Mouse (Mus musculus): ENCODE data around the gene Zfp108. TPM values are rescaled to one million over a fixed set of nuclear protein-coding genes. Genes with fewer than 3 reads are reported as not detected.
A peak's percentile ranks its signal among the peaks of the same experiment; 100 is the strongest.

Gene Zfp108
- polyA plus RNA-seq, 1 experiment from 2014 or later = 3.2 TPM

DNA sequence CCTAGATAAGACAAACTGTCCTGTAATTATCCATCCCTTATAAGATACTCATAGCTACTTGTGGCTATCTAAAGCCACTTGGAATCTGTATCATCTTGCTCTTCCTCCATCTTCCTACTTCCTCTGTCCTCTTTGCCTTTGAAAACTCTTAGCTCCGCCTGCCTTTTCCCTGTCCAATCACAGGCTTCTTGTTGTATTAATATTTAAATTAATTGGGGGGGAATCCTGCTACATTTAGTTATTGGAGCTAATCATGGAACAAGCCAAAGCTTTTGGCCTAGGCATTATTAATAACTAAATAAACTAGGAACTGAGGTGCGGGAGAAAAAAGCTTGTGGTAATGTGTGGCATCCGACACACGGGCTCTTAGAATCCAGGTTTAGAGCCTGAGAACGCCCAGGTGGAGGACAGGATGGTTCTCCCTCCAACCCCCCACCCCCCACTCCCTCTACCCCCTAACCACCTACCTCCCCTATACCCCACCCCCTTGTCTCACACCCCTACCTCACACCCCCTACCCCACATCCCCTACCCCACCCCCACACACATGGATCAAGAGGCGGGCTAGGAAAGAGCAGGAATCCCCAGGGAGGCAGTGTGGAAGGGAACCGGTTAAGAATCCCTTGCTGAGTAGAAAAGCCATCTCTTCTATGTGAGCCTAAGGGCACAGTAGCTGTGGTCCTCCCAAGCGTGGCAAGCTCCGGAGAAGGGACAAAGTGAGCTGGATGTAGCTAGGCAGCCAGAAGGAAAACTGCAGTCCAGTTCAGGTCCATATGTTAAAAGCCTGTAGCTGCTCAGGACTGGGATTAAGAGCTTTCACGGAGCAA is 25.6 kb downstream of the Zfp108 start:
- Histone ChIP-seq H3K4me2 (ENCODE audit: low read length) (no peak overlapping the region), H3K4me3 (replicated peaks; ENCODE audit: low read depth, low read length) (no peak overlapping the region), H3K4me1 (replicated peaks; ENCODE audit: insufficient read depth, low read length) (no peaks in the 10 kb centered on the region), H3K27ac (no peak overlapping the region), H3K27me3 (ENCODE audit: insufficient read depth, low read length) (no peaks in the 10 kb centered on the region), H3K9ac (ENCODE audit: low read depth, low read length) (no peak overlapping the region), H3K36me3 (ENCODE audit: insufficient read depth, low read length) (0 out of 2 replicates have a peak, but pooled peaks cover 4% of the 10 kb centered on the region), H3K9me3 (replicated peaks; ENCODE audit: low read length) (no peaks in the 10 kb centered on the region)
- 0 out of 2 replicates have a peak, but pooled peaks have one; percentile 29 for ATAC-seq (replicated peaks; ENCODE audit: low FRiP score, low read depth)
- DNase-seq (ENCODE audit: low spot score) = no peak
- no peak for TF ChIP-seq CTCF (IDR thresholded peaks at IDR 0.05; ENCODE audit: low read depth)
- 61% methylated on average over 10 of the region's 10 CpGs for WGBS

DNA sequence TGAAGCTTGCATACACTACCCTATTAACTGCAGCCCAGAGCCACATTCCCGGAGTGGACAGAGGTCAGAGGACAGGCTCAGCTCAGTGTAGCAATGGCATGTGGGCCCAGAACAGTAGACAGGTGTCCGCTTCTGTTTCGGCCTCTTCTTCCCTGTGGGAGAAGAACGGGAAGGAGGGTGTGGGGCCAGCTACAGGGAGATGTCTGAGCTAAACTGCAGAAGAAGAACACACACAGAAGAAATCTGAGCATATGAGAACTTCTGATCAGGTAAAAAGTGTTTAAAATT is 26.2 kb downstream of the Zfp108 start:
- Histone ChIP-seq H3K4me2 (ENCODE audit: low read length) (no peak overlapping the region), H3K27me3 (ENCODE audit: insufficient read depth, low read length) (no peaks in the 10 kb centered on the region), H3K9ac (ENCODE audit: low read depth, low read length) (no peak overlapping the region), H3K4me1 (replicated peaks; ENCODE audit: insufficient read depth, low read length) (no peaks in the 10 kb centered on the region), H3K4me3 (replicated peaks; ENCODE audit: low read depth, low read length) (no peak overlapping the region), H3K27ac (no peak overlapping the region), H3K9me3 (replicated peaks; ENCODE audit: low read length) (no peaks in the 10 kb centered on the region), H3K36me3 (ENCODE audit: insufficient read depth, low read length) (0 out of 2 replicates have a peak, but pooled peaks cover 4% of the 10 kb centered on the region)
- 33% methylated on average over 4 of the region's 4 CpGs for WGBS
- TF ChIP-seq CTCF (IDR thresholded peaks at IDR 0.05; ENCODE audit: low read depth) = no peak
- ATAC-seq (replicated peaks; ENCODE audit: low FRiP score, low read depth) (peak; percentile 54), DNase-seq (ENCODE audit: low spot score) (no peak)

GRCm38 (mm10) chr7:24286090-24286489 is 31.5 kb downstream of the Zfp108 start:
- Histone ChIP-seq H3K9me3 (replicated peaks; ENCODE audit: low read length) (no peaks in the 10 kb centered on the region), H3K4me3 (replicated peaks; ENCODE audit: low read depth, low read length) (no peak overlapping the region), H3K9ac (ENCODE audit: low read depth, low read length) (no peak overlapping the region), H3K4me2 (ENCODE audit: low read length) (no peak overlapping the region), H3K36me3 (ENCODE audit: insufficient read depth, low read length) (peaks cover 11% of the 10 kb centered on the region), H3K27ac (no peak overlapping the region), H3K4me1 (replicated peaks; ENCODE audit: insufficient read depth, low read length) (no peaks in the 10 kb centered on the region), H3K27me3 (ENCODE audit: insufficient read depth, low read length) (no peaks in the 10 kb centered on the region)
- no peak for DNase-seq (ENCODE audit: low spot score)
- WGBS = 53% methylated on average over 4 of the region's 4 CpGs
- peak; percentile 38 for TF ChIP-seq CTCF (IDR thresholded peaks at IDR 0.05; ENCODE audit: low read depth)
- ATAC-seq (replicated peaks; ENCODE audit: low FRiP score, low read depth) = no peak

GRCm38 (mm10) chr7:24286916-24287315 is 32.3 kb downstream of the Zfp108 start:
- peaks cover 19% of the 10 kb centered on the region for H3K36me3 ChIP-seq (ENCODE audit: insufficient read depth, low read length)
- H3K4me1 ChIP-seq (replicated peaks; ENCODE audit: insufficient read depth, low read length) = no peaks in the 10 kb centered on the region
- no peak for TF ChIP-seq CTCF (IDR thresholded peaks at IDR 0.05; ENCODE audit: low read depth)
- WGBS = 79% methylated on average over 4 of the region's 4 CpGs
- H3K27ac ChIP-seq = no peak overlapping the region
- no peak overlapping the region for H3K4me2 ChIP-seq (ENCODE audit: low read length)
- no peak for DNase-seq (ENCODE audit: low spot score)
- no peaks in the 10 kb centered on the region for H3K27me3 ChIP-seq (ENCODE audit: insufficient read depth, low read length)
- no peaks in the 10 kb centered on the region for H3K9me3 ChIP-seq (replicated peaks; ENCODE audit: low read length)
- no peak for ATAC-seq (replicated peaks; ENCODE audit: low FRiP score, low read depth)
- H3K4me3 ChIP-seq (replicated peaks; ENCODE audit: low read depth, low read length) = no peak overlapping the region
- no peak overlapping the region for H3K9ac ChIP-seq (ENCODE audit: low read depth, low read length)

GRCm38 (mm10) chr7:24287670-24288069 is 33.1 kb downstream of the Zfp108 start:
- no peak for DNase-seq (ENCODE audit: low spot score)
- Histone ChIP-seq H3K36me3 (ENCODE audit: insufficient read depth, low read length) (peaks cover 27% of the 10 kb centered on the region), H3K4me3 (replicated peaks; ENCODE audit: low read depth, low read length) (no peak overlapping the region), H3K27me3 (ENCODE audit: insufficient read depth, low read length) (no peaks in the 10 kb centered on the region), H3K4me1 (replicated peaks; ENCODE audit: insufficient read depth, low read length) (no peaks in the 10 kb centered on the region), H3K27ac (no peak overlapping the region), H3K9me3 (replicated peaks; ENCODE audit: low read length) (no peaks in the 10 kb centered on the region), H3K4me2 (ENCODE audit: low read length) (no peak overlapping the region), H3K9ac (ENCODE audit: low read depth, low read length) (no peak overlapping the region)
- no peak for TF ChIP-seq CTCF (IDR thresholded peaks at IDR 0.05; ENCODE audit: low read depth)
- WGBS = 88% methylated on average over 5 of the region's 5 CpGs
- no peak for ATAC-seq (replicated peaks; ENCODE audit: low FRiP score, low read depth)

DNA sequence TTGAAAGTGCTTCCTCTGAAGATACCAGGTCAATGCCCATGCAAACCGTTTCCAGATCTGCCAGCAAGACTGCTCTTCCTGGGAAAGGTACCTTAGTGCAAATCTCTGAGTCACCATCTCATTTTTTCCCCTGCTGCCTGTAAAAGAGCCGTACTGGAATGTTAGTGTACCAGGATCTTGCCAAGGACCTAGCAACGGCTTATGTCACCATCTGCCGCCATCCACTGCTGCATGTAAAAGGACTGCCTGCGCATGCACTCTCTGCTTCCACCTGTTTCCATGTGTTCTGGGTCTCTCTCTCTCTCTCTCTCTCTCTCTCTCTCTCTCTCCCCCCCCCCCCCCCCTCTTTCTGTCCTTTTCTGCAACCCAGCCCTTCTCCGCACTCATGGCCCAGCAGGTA is 33.9 kb downstream of the Zfp108 start:
- no peak for ATAC-seq (replicated peaks; ENCODE audit: low FRiP score, low read depth)

More for the DNA sequence above, 33.9 kb downstream of the Zfp108 start:
- Histone ChIP-seq H3K36me3 (ENCODE audit: insufficient read depth, low read length) (peaks cover 30% of the 10 kb centered on the region), H3K9ac (ENCODE audit: low read depth, low read length) (no peak overlapping the region), H3K27ac (no peak overlapping the region), H3K27me3 (ENCODE audit: insufficient read depth, low read length) (no peaks in the 10 kb centered on the region), H3K4me3 (replicated peaks; ENCODE audit: low read depth, low read length) (no peak overlapping the region), H3K4me2 (ENCODE audit: low read length) (no peak overlapping the region), H3K4me1 (replicated peaks; ENCODE audit: insufficient read depth, low read length) (no peaks in the 10 kb centered on the region), H3K9me3 (replicated peaks; ENCODE audit: low read length) (no peaks in the 10 kb centered on the region)
- no peak for TF ChIP-seq CTCF (IDR thresholded peaks at IDR 0.05; ENCODE audit: low read depth)
- 92% methylated on average over 6 of the region's 6 CpGs for WGBS
- no peak for DNase-seq (ENCODE audit: low spot score)

All from kidney, postnatal 0 days (tissue).